Mouse (Mus musculus): ENCODE measurements around the gene Esrra. TPM values are rescaled to one million over a fixed set of nuclear protein-coding genes. Genes with fewer than 3 reads are reported as not detected.

The Esrra gene
- total RNA-seq, 2 experiments from 2014 or later, result 60.6 to 65.2 TPM

Small RNA genes within 50 kb of the gene (microRNA-seq; reads per million reads assigned to microRNA genes)
- 6.4 to 6.9 reads per million in 2 experiments for gene Mir6990

Other genes starting within 250 kb of the Esrra start
- 10 to 100 TPM; 30.8 to 36.4 TPM for gene Rps6ka4, start 81.2 kb downstream of the Esrra start, total RNA-seq (2021)
- 1 to 10 TPM; 2.0 to 2.2 TPM for gene Ccdc88b, start 63.6 kb downstream of the Esrra start, total RNA-seq (2021)
- gene Trmt112, start 12.1 kb downstream of the Esrra start, total RNA-seq (2021), result 10 to 100 TPM; 35.0 to 43.2 TPM
- 100 to 1,000 TPM; 337 to 358 TPM for gene Prdx5, start 11.7 kb downstream of the Esrra start, total RNA-seq (2021)
- 10 to 100 TPM; 27.9 to 31.2 TPM for gene Catsperz, start 3.6 kb upstream of the Esrra start, total RNA-seq (2021)
- 10 to 100 TPM; 33.2 to 40.7 TPM for gene Kcnk4, start 12.7 kb upstream of the Esrra start, total RNA-seq (2021)
- 10 to 100 TPM; 37.7 to 38.3 TPM for gene Bad, start 20.0 kb upstream of the Esrra start, total RNA-seq (2021)
- 100 to 1,000 TPM in 1 of 2 experiments, 10 to 100 TPM in 1; 99.9 to 100 TPM for gene Gpr137, start 20.7 kb upstream of the Esrra start, total RNA-seq (2021)
- gene Ppp1r14b, start 53.2 kb upstream of the Esrra start, total RNA-seq (2021), result 10 to 100 TPM; 49.8 to 57.2 TPM
- gene Plcb3, start 54.7 kb upstream of the Esrra start, total RNA-seq (2021), result 10 to 100 TPM; 11.9 to 13.3 TPM
- gene Fkbp2, start 58.7 kb upstream of the Esrra start, total RNA-seq (2021), result 100 to 1,000 TPM in 1 of 2 experiments, 10 to 100 TPM in 1; 98.0 to 104 TPM
- gene Vegfb, start 65.8 kb upstream of the Esrra start, total RNA-seq (2021), result 10 to 100 TPM; 79.9 to 80.2 TPM
- gene Dnajc4, start 70.8 kb upstream of the Esrra start, total RNA-seq (2021), result 10 to 100 TPM; 20.1 to 21.0 TPM
- gene Nudt22, start 74.3 kb upstream of the Esrra start, total RNA-seq (2021), result 10 to 100 TPM; 12.5 to 14.3 TPM
- gene Trpt1, start 74.3 kb upstream of the Esrra start, total RNA-seq (2021), result 10 to 100 TPM; 18.0 to 22.9 TPM
- gene Fermt3, start 97.7 kb upstream of the Esrra start, total RNA-seq (2021), result 1 to 10 TPM; 4.1 to 4.2 TPM
- gene Stip1, start 118.2 kb upstream of the Esrra start, total RNA-seq (2021), result 100 to 1,000 TPM; 191 to 206 TPM
- 10 to 100 TPM; 12.2 to 13.2 TPM for gene Macrod1, start 135.0 kb upstream of the Esrra start, total RNA-seq (2021)
- 10 to 100 TPM; 35.3 to 38.0 TPM for gene Flrt1, start 183.9 kb upstream of the Esrra start, total RNA-seq (2021)